Mouse (Mus musculus) thymus, adult 2 months (tissue): ENCODE data around the gene Tmprss11e. TPM values are rescaled to one million over a fixed set of nuclear protein-coding genes. Genes with fewer than 3 reads are reported as not detected.

Experiments
- DNase-seq: peaks from one replicate; pipeline ENCODE4 v3.0.0; 2021
- H3K27ac ChIP-seq: fragments of 200-500 bp; 2 replicates; pipeline ENCODE4 v1.5.1; 2012; ENCODE audit warnings: low read length, control low read depth; ENCODE audit not compliant: control insufficient read depth, insufficient read depth
- H3K27me3 ChIP-seq: fragments of 200-500 bp; 2 replicates; pipeline ENCODE4 v1.6.1; 2012; ENCODE audit warnings: mild to moderate bottlenecking, low read length, moderate library complexity, mixed read lengths; ENCODE audit not compliant: control insufficient read depth, insufficient read depth
- H3K36me3 ChIP-seq: fragments of 200-500 bp; 2 replicates; pipeline ENCODE4 v1.6.1; 2012; ENCODE audit warnings: mild to moderate bottlenecking, low read length, moderate library complexity; ENCODE audit not compliant: control insufficient read depth, insufficient read depth
- H3K4me1 ChIP-seq: fragments of 200-500 bp; replicated peaks from 2 replicates; pipeline ENCODE4 v1.6.1; 2012; ENCODE audit warnings: low read length; ENCODE audit not compliant: control insufficient read depth, insufficient read depth
- H3K4me3 ChIP-seq: fragments of 200-500 bp; 2 replicates; pipeline ENCODE4 v1.5.1; 2012; ENCODE audit warnings: mild to moderate bottlenecking, low read length, control low read depth, moderate library complexity; ENCODE audit not compliant: control insufficient read depth, insufficient read depth
- CTCF ChIP-seq: fragments of 200-500 bp; IDR thresholded peaks from 2 replicates; pipeline ENCODE4 v1.5.1; 2012; ENCODE audit warnings: mild to moderate bottlenecking, control low read depth, low read length, moderate library complexity, borderline replicate concordance; ENCODE audit not compliant: control insufficient read depth, poor library complexity, insufficient read depth; ENCODE audit errors: extremely low read depth
- POLR2A ChIP-seq: fragments of 200-500 bp; IDR thresholded peaks from 2 replicates; pipeline ENCODE4 v1.6.1; 2012; ENCODE audit warnings: mild to moderate bottlenecking, low read length, control low read depth, moderate library complexity; ENCODE audit not compliant: control insufficient read depth, poor library complexity, insufficient read depth; ENCODE audit errors: extremely low read depth
- WGBS: fragments of 180-500 bp; shearing (Covaris S2); methylation state at CpG from one replicate; pipeline ENCODE4 v1.1.7; 2018; 5-methylcytosine and 5-hydroxymethylcytosine counted together
- polyA plus RNA-seq: library from polyadenylated mRNA; depleted of rRNA; stranded (reverse); fragments of >200 nt; gene quantifications from 2 replicates; pipeline ENCODE4 v1.2.3, GENCODE M21; 2012

Tmprss11e gene
- polyA plus RNA-seq, 1 experiment = not detected

DNA sequence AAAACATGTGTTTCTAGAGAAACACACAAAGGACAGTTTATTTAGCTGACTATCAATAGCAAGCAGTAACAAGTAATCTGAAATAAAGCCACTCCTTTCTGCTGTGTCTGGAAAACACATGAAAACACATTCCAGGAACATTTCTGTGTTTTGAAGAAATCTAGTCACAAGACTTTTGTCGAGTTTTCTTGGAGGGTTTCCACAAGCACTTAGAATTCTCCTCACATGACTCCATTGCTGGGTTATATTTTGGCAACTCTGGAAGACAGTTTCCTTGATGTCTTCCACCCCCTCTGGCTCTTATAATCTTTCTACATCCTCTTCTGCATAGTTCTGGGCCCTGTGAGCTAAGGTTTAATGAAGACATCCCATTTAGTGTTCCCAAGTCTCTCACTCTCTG lies 32.9 kb upstream of the Tmprss11e start:
- Histone ChIP-seq H3K27ac (no peak overlapping the region), H3K4me1 (no peaks in the 10 kb centered on the region), H3K36me3 (no peaks in the 10 kb centered on the region), H3K27me3 (no peaks in the 10 kb centered on the region), H3K4me3 (no peak overlapping the region)
- no peak for DNase-seq
- TF ChIP-seq POLR2A (no peak), CTCF (no peak)
- 81% methylated on average over 1 of the region's 1 CpGs for WGBS

DNA sequence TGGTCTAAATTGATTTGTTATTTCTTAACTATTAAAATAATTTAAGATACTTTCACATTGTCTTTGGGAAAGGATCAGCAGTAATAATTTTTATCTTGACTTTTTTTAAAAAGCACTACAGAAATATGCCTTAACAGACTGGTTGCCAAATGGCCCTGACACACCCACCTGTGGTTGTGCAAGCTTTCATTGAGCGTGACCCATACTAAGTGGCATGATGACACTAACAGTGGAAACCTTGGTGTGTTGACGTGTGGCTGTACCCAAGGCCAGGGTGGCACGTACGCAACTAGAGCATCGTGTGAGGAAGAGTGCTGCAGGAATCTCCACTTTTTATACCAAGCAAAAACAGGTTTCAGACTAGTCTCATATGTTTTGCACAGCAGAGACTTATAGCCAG lies 31.3 kb upstream of the Tmprss11e start:
- Histone ChIP-seq H3K27ac (no peak overlapping the region), H3K27me3 (no peaks in the 10 kb centered on the region), H3K4me1 (no peaks in the 10 kb centered on the region), H3K36me3 (no peaks in the 10 kb centered on the region), H3K4me3 (no peak overlapping the region)
- no peak for DNase-seq
- WGBS = 96% methylated on average over 5 of the region's 5 CpGs
- TF ChIP-seq CTCF = no peak
- no peak for TF ChIP-seq POLR2A

DNA sequence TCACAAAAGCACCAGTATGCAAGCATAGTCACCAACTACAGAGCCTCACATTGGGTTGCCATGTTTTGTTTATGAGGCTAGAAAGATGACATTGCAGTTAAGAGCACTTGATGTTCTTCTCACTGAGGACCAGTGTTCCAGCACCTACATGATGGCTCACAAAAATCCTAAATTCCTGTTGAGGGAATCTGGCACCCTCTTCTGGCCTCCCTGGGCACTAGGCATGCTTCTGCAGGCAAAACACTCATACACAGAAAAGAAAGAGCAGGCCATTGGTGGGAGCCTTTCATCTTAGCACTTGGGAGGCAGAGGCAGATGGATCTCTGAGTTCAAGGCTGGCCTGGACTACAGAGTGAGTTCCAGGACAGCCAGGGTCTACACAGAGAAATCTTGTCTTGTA lies 25.4 kb upstream of the Tmprss11e start:
- TF ChIP-seq CTCF (no peak), POLR2A (no peak)
- Histone ChIP-seq H3K4me1 (no peaks in the 10 kb centered on the region), H3K27me3 (no peaks in the 10 kb centered on the region), H3K36me3 (no peaks in the 10 kb centered on the region), H3K27ac (no peak overlapping the region), H3K4me3 (no peak overlapping the region)
- no peak for DNase-seq

DNA sequence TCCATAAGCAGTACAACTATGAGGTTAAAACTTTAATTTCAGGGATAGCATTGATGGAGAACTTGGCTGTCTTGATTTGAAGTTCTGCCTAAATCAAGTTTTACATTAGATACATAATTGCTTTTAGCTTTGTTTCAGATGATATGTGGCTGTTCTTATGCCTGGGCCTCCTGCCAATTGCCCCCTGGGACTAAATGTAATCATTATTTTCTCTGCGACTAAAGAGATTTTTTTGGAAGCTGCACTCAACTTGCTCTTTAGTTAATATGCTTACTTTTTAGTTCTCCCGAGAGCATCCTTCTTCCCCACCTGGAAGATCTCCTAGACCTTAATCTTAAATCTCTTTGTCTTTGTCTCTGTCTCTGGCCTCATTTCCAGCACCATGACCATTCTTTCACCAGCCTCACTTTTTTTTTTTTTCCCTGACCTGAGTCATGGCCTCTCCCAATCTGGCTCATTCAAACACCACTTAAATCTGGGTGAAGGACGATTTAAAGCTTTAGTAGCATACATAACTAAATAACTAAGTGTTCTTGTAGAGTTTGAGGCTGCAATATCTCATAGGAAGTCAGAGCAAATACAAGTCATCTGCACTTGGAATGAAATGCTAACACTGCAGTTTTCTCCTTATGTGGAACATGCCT lies 23.5 kb upstream of the Tmprss11e start:
- H3K4me1 ChIP-seq = no peaks in the 10 kb centered on the region
- no peaks in the 10 kb centered on the region for H3K27me3 ChIP-seq
- no peak for DNase-seq
- H3K27ac ChIP-seq = no peak overlapping the region
- 87% methylated on average over 3 of the region's 3 CpGs for WGBS
- TF ChIP-seq POLR2A = no peak
- no peak for TF ChIP-seq CTCF
- no peak overlapping the region for H3K4me3 ChIP-seq
- no peaks in the 10 kb centered on the region for H3K36me3 ChIP-seq

DNA sequence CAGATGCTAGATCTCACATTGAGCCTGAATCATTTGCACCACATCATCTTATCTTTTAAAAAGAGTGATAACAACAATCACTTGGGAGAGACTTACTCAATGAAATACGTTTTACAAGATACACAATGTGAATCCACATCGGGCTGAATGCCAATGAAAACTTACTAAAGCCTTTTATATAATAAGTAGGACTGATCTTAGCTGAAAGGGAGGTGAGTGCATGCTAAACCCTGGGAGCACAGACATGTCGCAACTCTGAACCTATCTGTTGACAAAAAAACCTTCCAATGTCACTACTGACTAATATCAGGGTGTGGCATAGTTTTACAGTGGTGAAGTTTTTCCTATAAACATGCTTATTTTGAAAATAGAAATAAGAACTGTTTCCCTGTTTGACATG lies 2.8 kb downstream of the Tmprss11e start:
- no peaks in the 10 kb centered on the region for H3K4me1 ChIP-seq
- no peak overlapping the region for H3K4me3 ChIP-seq
- no peak overlapping the region for H3K27ac ChIP-seq
- H3K27me3 ChIP-seq = no peaks in the 10 kb centered on the region
- no peak for TF ChIP-seq CTCF
- TF ChIP-seq POLR2A = no peak
- WGBS = 84% methylated on average over 3 of the region's 3 CpGs
- no peak for DNase-seq
- no peaks in the 10 kb centered on the region for H3K36me3 ChIP-seq

DNA sequence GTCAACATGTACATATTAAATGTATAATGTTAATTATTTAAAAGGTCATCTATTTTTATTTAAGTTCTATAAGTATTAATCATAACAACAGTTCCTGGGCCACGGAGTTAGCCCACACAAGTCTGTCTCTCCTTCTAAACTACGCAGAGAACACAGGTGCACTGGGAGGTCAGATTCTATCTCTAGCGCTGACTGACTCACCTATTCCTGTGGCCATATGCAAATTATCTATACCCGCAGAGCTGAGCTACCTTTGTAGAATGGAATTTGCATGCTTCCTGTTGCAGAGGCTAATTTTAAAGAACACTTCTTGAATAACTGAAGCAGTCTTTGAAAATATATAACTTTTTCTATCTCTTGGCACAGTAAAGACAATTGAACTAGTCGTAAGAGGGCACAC lies 4.5 kb downstream of the Tmprss11e start:
- Histone ChIP-seq H3K4me3 (no peak overlapping the region), H3K27ac (no peak overlapping the region), H3K27me3 (no peaks in the 10 kb centered on the region), H3K4me1 (no peaks in the 10 kb centered on the region), H3K36me3 (no peaks in the 10 kb centered on the region)
- TF ChIP-seq CTCF (no peak), POLR2A (no peak)
- WGBS = 44% methylated on average over 5 of the region's 5 CpGs
- no peak for DNase-seq

DNA sequence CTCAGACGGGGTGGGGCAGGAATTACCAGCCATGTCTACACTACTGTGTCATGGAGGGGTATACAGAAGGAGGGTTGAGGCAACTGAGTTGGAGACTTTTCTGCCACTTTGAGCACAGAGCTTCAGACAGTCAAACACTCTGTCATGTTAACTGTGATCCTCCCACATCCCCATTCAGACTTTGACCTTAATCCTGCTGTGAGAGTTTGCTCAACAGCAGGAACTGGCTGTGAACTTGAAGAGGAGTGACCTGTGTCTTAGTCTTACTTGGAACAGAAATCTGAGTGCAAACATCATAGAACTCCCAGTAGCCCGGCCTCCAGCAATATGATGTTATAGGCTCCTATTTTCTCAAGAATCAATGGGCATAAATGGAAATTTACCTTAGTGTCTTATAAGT lies 9.8 kb downstream of the Tmprss11e start:
- no peak for DNase-seq
- Histone ChIP-seq H3K4me3 (no peak overlapping the region), H3K27ac (no peak overlapping the region), H3K27me3 (no peaks in the 10 kb centered on the region), H3K36me3 (no peaks in the 10 kb centered on the region), H3K4me1 (no peaks in the 10 kb centered on the region)
- 95% methylated on average over 2 of the region's 2 CpGs for WGBS
- TF ChIP-seq POLR2A = no peak
